Mouse (Mus musculus) midbrain, embryonic 15.5 days (tissue): ENCODE data around the gene Sf3b4. TPM values are rescaled to one million over a fixed set of nuclear protein-coding genes. Genes with fewer than 3 reads are reported as not detected.
"Not testable (repeated sequence)": the region's sequence is repeated elsewhere in the genome, so short reads cannot be mapped to it uniquely, and the experiment has no call there.

Source experiments
- ATAC-seq: fragments of 200-750 bp; cut with Nextera tagmentation; replicated peaks from 2 replicates; pipeline ENCODE4 v1.8.0; 2017; ENCODE audit warnings: moderate TSS enrichment
- H3K27ac ChIP-seq: fragments of 300-500 bp; sonication (generic); 2 replicates; pipeline ENCODE4 v1.5.1; 2015; ENCODE audit warnings: mild to moderate bottlenecking, inconsistent platforms
- H3K27me3 ChIP-seq: fragments of 300-500 bp; sonication (generic); replicated peaks from 2 replicates; pipeline ENCODE4 v1.6.1; 2015; ENCODE audit warnings: inconsistent platforms
- H3K36me3 ChIP-seq: fragments of 300-500 bp; sonication (generic); replicated peaks from 2 replicates; pipeline ENCODE4 v1.6.1; 2015; ENCODE audit warnings: inconsistent platforms
- H3K4me1 ChIP-seq: fragments of 300-500 bp; sonication (generic); 2 replicates; pipeline ENCODE4 v1.6.1; 2015; ENCODE audit warnings: inconsistent platforms
- H3K4me2 ChIP-seq: fragments of 300-500 bp; sonication (generic); 2 replicates; pipeline ENCODE4 v1.6.1; 2015; ENCODE audit warnings: inconsistent platforms, mild to moderate bottlenecking, moderate library complexity
- H3K4me3 ChIP-seq: fragments of 300-500 bp; sonication (generic); 2 replicates; pipeline ENCODE4 v1.5.1; 2015; ENCODE audit warnings: mild to moderate bottlenecking, inconsistent platforms
- H3K9ac ChIP-seq: fragments of 300-500 bp; sonication (generic); 2 replicates; pipeline ENCODE4 v1.6.1; 2015; ENCODE audit warnings: mild to moderate bottlenecking, inconsistent platforms
- H3K9me3 ChIP-seq: fragments of 300-500 bp; sonication (generic); 2 replicates; pipeline ENCODE4 v1.6.1; 2016; ENCODE audit warnings: inconsistent platforms
- WGBS: fragments of 180-500 bp; shearing (Covaris S2); methylation state at CpG from one replicate; pipeline ENCODE4 v1.1.7; 2015; ENCODE audit warnings: mixed read lengths; 5-methylcytosine and 5-hydroxymethylcytosine counted together
- polyA plus RNA-seq: library from polyadenylated mRNA; unstranded; fragments of >200 nt; fragmentation: Nextera tagmentation; extraction: Ambion mirVana; gene quantifications from 2 replicates; pipeline ENCODE4 v1.2.1, GENCODE M21; 2015

Sf3b4 gene
- polyA plus RNA-seq, 1 experiment from 2014 or later, result 138 TPM

- not testable (repeated sequence) for H3K4me3 ChIP-seq, ATAC-seq, H3K9me3 ChIP-seq, H3K9ac ChIP-seq, H3K36me3 ChIP-seq, H3K27me3 ChIP-seq, H3K27ac ChIP-seq
- Histone ChIP-seq H3K4me1 (peaks cover 14% of the 10 kb centered on the region), H3K4me2 (peak overlapping the region; percentile 76)
- 29% methylated on average over 8 of the region's 8 CpGs for WGBS
Measured at GRCm38 (mm10) chr3:96198601-96199251, 26.6 kb downstream of the Sf3b4 start.

GRCm38 (mm10) chr3:96199731-96200130 lies 27.6 kb downstream of the Sf3b4 start:
- Histone ChIP-seq H3K4me3 (no peak overlapping the region), H3K9ac (no peak overlapping the region), H3K9me3 (no peaks in the 10 kb centered on the region), H3K4me2 (no peak overlapping the region), H3K27ac (no peak overlapping the region), H3K36me3 (no peaks in the 10 kb centered on the region; the same call in 1 of the 2 replicates), H3K4me1 (peaks cover 14% of the 10 kb centered on the region), H3K27me3 (no peaks in the 10 kb centered on the region)
- 72% methylated on average over 2 of the region's 2 CpGs for WGBS
- ATAC-seq, result no peak

- Histone ChIP-seq H3K36me3 (no peaks in the 10 kb centered on the region), H3K27ac (no peak overlapping the region), H3K4me3 (no peak overlapping the region), H3K9me3 (no peaks in the 10 kb centered on the region), H3K27me3 (no peaks in the 10 kb centered on the region), H3K9ac (no peak overlapping the region), H3K4me2 (no peak overlapping the region), H3K4me1 (no peaks in the 10 kb centered on the region)
- no peak for ATAC-seq
- 87% methylated on average over 3 of the region's 3 CpGs for WGBS
Measured at GRCm38 (mm10) chr3:96207819-96208218, 35.7 kb downstream of the Sf3b4 start.

GRCm38 (mm10) chr3:96209242-96209641 lies 37.1 kb downstream of the Sf3b4 start:
- no peak for ATAC-seq
- no peak overlapping the region for H3K9ac ChIP-seq
- WGBS, result 22% methylated on average over 15 of the region's 15 CpGs

GRCm38 (mm10) chr3:96219191-96219641 lies 47.1 kb downstream of the Sf3b4 start:
- no peaks in the 10 kb centered on the region for H3K9me3 ChIP-seq

More at GRCm38 (mm10) chr3:96209242-96209641, 37.1 kb downstream of the Sf3b4 start:
- Histone ChIP-seq H3K4me3 (no peak overlapping the region), H3K4me2 (no peak overlapping the region), H3K36me3 (no peaks in the 10 kb centered on the region), H3K27me3 (no peaks in the 10 kb centered on the region), H3K4me1 (no peaks in the 10 kb centered on the region), H3K27ac (no peak overlapping the region), H3K9me3 (no peaks in the 10 kb centered on the region)

GRCm38 (mm10) chr3:96219661-96220130 lies 47.6 kb downstream of the Sf3b4 start, which contains the start of the genes Bola1 and Hist2h2ab:
Gene Bola1, minus strand, starts transcription at chr3:96219709.
Gene Hist2h2ab, plus strand, starts transcription at chr3:96219865.
- peak within 1 kb of the TSS; percentile 87 for H3K9ac ChIP-seq
- under 1% methylated on average over 37 of the region's 37 CpGs for WGBS
- H3K4me3 ChIP-seq, result peak within 1 kb of the TSS; percentile 74
- peak within 1 kb of the TSS; percentile 98 for H3K27ac ChIP-seq
- H3K4me2 ChIP-seq, result peak within 1 kb of the TSS; percentile 93
- peaks cover 23% of the 10 kb centered on the region for H3K4me1 ChIP-seq
- H3K27me3 ChIP-seq, result no peaks in the 10 kb centered on the region
- no peaks in the 10 kb centered on the region for H3K36me3 ChIP-seq
- peak; percentile 94 for ATAC-seq
- H3K9me3 ChIP-seq, result no peaks in the 10 kb centered on the region

More at GRCm38 (mm10) chr3:96219191-96219641, 47.1 kb downstream of the Sf3b4 start:
- Histone ChIP-seq H3K4me3 (peak overlapping the region; percentile 74), H3K36me3 (no peaks in the 10 kb centered on the region), H3K9ac (peak overlapping the region; percentile 87), H3K27me3 (no peaks in the 10 kb centered on the region), H3K27ac (peak overlapping the region; percentile 98), H3K4me2 (peak overlapping the region; percentile 93), H3K4me1 (peaks cover 23% of the 10 kb centered on the region)
- ATAC-seq, result peak; percentile 31
- under 1% methylated on average over 12 of the region's 12 CpGs for WGBS

- H3K4me3 ChIP-seq, result peak overlapping the region; percentile 74
- peak overlapping the region; percentile 87 for H3K9ac ChIP-seq
- peak; percentile 32 for ATAC-seq
- H3K9me3 ChIP-seq, H3K27me3 ChIP-seq, H3K36me3 ChIP-seq: not testable (repeated sequence)
- peak overlapping the region; percentile 93 for H3K4me2 ChIP-seq
- peaks cover 23% of the 10 kb centered on the region for H3K4me1 ChIP-seq
- WGBS, result under 1% methylated on average over 32 of the region's 47 CpGs
- peak overlapping the region; percentile 98 for H3K27ac ChIP-seq
Measured at GRCm38 (mm10) chr3:96220131-96220764, 48.1 kb downstream of the Sf3b4 start.

- Histone ChIP-seq H3K4me3 (peak within 1 kb of the TSS; percentile 74), H3K36me3 (no peaks in the 10 kb centered on the region), H3K4me1 (peaks cover 23% of the 10 kb centered on the region), H3K9me3 (no peaks in the 10 kb centered on the region), H3K9ac (peak within 1 kb of the TSS; percentile 87), H3K27me3 (no peaks in the 10 kb centered on the region), H3K4me2 (peak within 1 kb of the TSS; percentile 93), H3K27ac (peak within 1 kb of the TSS; percentile 98)
- ATAC-seq, result peak; percentile 79
- under 1% methylated on average over 43 of the region's 43 CpGs for WGBS
Measured at GRCm38 (mm10) chr3:96220765-96221639, 48.9 kb downstream of the Sf3b4 start, which contains the start of the genes Hist2h2ac and Hist2h2be. Gene Hist2h2ac, minus strand, starts transcription at chr3:96220880. Gene Hist2h2be, plus strand, starts transcription at chr3:96221119.

- 7% methylated on average over 9 of the region's 9 CpGs for WGBS
- Histone ChIP-seq H3K27ac (peak overlapping the region; percentile 98), H3K27me3 (no peaks in the 10 kb centered on the region), H3K4me1 (peaks cover 23% of the 10 kb centered on the region), H3K4me2 (peak overlapping the region; percentile 93), H3K9ac (peak overlapping the region; percentile 87), H3K4me3 (peak overlapping the region; percentile 74), H3K9me3 (no peaks in the 10 kb centered on the region), H3K36me3 (no peaks in the 10 kb centered on the region)
- no peak for ATAC-seq
Measured at GRCm38 (mm10) chr3:96221640-96222038, 49.5 kb downstream of the Sf3b4 start.

- Histone ChIP-seq H3K4me3 (no peak overlapping the region), H3K9me3 (no peaks in the 10 kb centered on the region), H3K4me2 (0 out of 2 replicates have a peak overlapping the region, but pooled peaks have one; percentile 3), H3K9ac (no peak overlapping the region), H3K4me1 (peaks cover 23% of the 10 kb centered on the region), H3K36me3 (no peaks in the 10 kb centered on the region), H3K27ac (no peak overlapping the region), H3K27me3 (no peaks in the 10 kb centered on the region)
- no peak for ATAC-seq
- 86% methylated on average over 4 of the region's 4 CpGs for WGBS
Measured at GRCm38 (mm10) chr3:96222774-96223173, 50.6 kb downstream of the Sf3b4 start.

- Histone ChIP-seq H3K36me3 (no peaks in the 10 kb centered on the region), H3K27me3 (no peaks in the 10 kb centered on the region), H3K9me3 (no peaks in the 10 kb centered on the region), H3K27ac (no peak overlapping the region), H3K4me2 (no peak overlapping the region), H3K4me1 (peaks cover 16% of the 10 kb centered on the region), H3K9ac (no peak overlapping the region), H3K4me3 (no peak overlapping the region)
- WGBS, result 11% methylated on average over 2 of the region's 2 CpGs
- ATAC-seq, result no peak
Measured at GRCm38 (mm10) chr3:96225421-96225820, 53.3 kb downstream of the Sf3b4 start.
